Mouse (Mus musculus) heart, adult 8-10 months (tissue): ENCODE data around the gene Olfr478. TPM values are rescaled to one million over a fixed set of nuclear protein-coding genes. Genes with fewer than 3 reads are reported as not detected.
"Not testable (repeated sequence)": the region's sequence is repeated elsewhere in the genome, so short reads cannot be mapped to it uniquely, and the experiment has no call there.

Experiments
- DNase-seq: peaks from one replicate; pipeline ENCODE4 v3.0.0; 2022; ENCODE audit warnings: low spot score
- total RNA-seq, 4 experiments: library from RNA; stranded (reverse); gene quantifications; 2 replicates each; pipeline ENCODE4 v1.2.4; 2022

Olfr478 gene
- not detected for total RNA-seq

DNA sequence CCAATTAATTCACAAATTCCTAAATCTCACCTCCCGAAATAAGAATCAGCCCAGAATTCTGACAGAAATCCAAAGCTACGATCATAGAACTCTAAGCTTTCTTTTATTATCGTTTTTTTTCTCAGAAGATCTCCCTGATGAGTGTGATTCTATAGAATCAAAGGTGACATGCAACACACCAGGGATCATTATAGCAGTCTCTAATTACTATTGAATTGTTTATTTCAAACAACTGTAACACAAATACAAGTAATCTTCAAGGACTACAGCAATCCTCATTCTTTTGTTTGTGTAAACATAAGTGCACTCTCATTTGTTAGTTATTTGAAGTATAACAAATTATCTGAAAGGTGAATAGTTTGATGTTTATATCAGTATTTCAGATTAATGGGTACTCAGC is at the start of gene Olfr478:
Gene Olfr478, minus strand, starts transcription at position 101 of the 400 bp plus-strand sequence.
- DNase-seq = no peak

DNA sequence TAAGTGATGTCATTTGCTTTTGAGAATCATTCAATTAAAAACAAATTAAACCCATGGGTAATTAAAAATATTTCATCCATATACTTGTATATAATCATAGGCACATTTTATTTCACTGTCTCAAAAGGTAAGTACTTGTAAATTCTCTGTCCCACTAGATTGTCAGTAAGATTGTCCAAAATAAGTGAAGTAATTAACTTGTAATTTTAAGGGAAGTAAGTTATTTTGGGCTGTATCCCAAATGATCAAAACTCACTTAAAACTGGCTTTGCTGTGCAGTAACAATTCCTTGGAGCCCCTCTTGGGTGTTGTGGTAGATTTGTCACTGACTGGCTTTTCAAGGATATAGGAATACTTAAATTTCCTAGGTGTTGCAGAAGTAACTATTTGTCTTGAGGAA is 45.8 kb upstream of the Olfr478 start, which contains the start of gene Olfr481:
Gene Olfr481, plus strand, starts transcription at position 301 of the 400 bp plus-strand sequence.
- no peak for DNase-seq

DNA sequence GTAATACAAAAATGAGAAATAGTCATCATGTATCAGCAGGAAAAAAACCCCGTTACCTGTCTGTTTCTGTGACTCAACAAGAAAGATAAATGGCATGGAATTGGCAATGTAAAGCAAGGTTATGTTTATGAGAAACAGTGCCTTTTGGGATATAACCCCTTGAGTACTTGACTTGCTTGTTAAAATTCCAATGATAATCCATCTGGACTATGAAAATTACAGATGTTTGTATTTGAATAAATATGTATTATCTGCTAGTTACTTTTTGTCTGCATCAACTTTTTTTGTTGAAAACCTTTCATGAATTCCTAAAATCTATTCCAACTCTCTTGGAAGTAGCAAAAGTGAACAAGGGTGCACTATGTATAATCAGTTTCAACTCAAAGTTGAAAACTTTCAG is 33.5 kb upstream of the Olfr478 start, which contains the start of gene Olfr480:
Gene Olfr480, minus strand, starts transcription at position 101 of the 400 bp plus-strand sequence.
- no peak for DNase-seq

DNA sequence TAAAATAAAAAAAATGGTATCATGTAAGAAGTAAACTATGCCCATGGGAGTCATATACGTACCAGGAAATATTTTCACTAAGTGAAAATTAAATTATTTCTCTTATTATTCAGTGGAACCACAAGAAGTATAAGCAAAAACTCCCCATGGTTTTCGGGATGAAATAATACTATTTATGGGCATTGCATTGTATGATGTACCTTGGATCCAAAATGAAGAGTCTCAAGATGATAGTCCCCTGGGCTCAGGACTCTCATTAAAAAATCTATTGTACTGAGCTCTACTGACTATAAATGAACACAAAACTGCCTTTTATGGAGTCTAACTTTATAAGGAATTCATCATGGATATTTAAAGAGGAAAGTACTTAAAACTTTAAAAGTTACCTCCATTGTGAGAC is 16.6 kb upstream of the Olfr478 start, which contains the start of gene Olfr479:
Gene Olfr479, plus strand, starts transcription at position 301 of the 400 bp plus-strand sequence.
- no peak for DNase-seq

DNA sequence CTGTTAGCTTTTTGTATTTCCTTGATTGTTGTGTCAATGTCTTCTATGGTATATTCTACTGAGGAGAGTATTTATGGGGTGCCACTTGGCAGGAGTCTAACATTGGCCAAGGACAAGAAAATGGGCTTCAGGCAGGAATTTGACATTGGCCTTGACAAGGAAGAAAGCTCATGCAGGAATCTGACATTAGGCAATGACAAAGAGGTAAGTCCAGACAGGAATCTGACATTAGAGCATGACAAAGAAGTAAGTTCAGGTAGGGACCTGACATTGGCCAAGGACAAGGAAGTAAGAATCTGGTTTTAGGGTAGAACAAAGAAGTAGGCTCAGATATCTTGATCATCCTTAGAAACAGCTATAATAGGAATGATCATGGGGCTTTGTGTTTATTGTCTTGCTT is 19.5 kb downstream of the Olfr478 start:
- DNase-seq = not testable (repeated sequence)

DNA sequence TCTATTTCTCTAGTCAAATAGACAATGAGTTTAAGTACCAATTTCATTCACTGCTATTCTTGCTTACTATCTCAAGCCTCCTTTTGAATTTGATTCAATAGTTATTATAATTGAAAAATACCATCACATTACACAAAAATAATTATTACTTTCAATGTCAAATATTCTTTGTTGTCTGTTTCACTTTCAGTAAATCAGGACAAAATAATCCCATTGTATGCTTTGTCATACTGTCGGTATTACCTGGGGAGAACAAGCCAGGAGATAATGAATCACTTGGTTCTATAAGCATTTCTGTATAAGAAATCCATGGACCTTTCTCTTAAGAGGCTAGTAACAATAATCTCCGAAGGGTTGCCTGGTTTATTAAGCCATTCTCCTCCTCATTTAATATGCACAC is 47.4 kb downstream of the Olfr478 start, which contains the start of gene Olfr477:
Gene Olfr477, plus strand, starts transcription at position 301 of the 400 bp plus-strand sequence.
- no peak for DNase-seq

Other genes with a start within 250 kb of the Olfr478 start
- not detected for gene Ovch2, start 232.8 kb downstream of the Olfr478 start, total RNA-seq
- not detected for gene Olfr467, start 221.7 kb downstream of the Olfr478 start, total RNA-seq
- gene Olfr469, start 208.4 kb downstream of the Olfr478 start, total RNA-seq = not detected
- gene Olfr470, start 186.5 kb downstream of the Olfr478 start, total RNA-seq = not detected
- not detected for gene Olfr472, start 136.1 kb downstream of the Olfr478 start, total RNA-seq
- not detected for gene Olfr473, start 103.5 kb downstream of the Olfr478 start, total RNA-seq
- not detected for gene Olfr474, start 79.3 kb downstream of the Olfr478 start, total RNA-seq
- gene Olfr476, start 69.2 kb downstream of the Olfr478 start, total RNA-seq = not detected
- gene Olfr477, start 47.3 kb downstream of the Olfr478 start, total RNA-seq = under 1 TPM in 1 of 4 experiments, not detected in 3; 0.09 TPM
- not detected for gene Olfr479, start 16.7 kb upstream of the Olfr478 start, total RNA-seq
- gene Olfr480, start 33.4 kb upstream of the Olfr478 start, total RNA-seq = not detected
- gene Olfr481, start 45.9 kb upstream of the Olfr478 start, total RNA-seq = not detected
- gene Olfr482, start 63.6 kb upstream of the Olfr478 start, total RNA-seq = under 1 TPM; 0.43 to 0.90 (median 0.77) TPM
- not detected for gene Olfr483, start 66.9 kb upstream of the Olfr478 start, total RNA-seq
- gene Olfr484, start 93.5 kb upstream of the Olfr478 start, total RNA-seq = not detected
- gene Olfr485, start 125.9 kb upstream of the Olfr478 start, total RNA-seq = not detected
- gene Olfr486, start 138.8 kb upstream of the Olfr478 start, total RNA-seq = not detected
- gene Olfr487, start 180.6 kb upstream of the Olfr478 start, total RNA-seq = not detected
- not detected for gene Olfr488, start 224.4 kb upstream of the Olfr478 start, total RNA-seq